Mouse (Mus musculus) heart, postnatal 4 days (tissue): ENCODE measurements around the gene Adar. TPM values are rescaled to one million over a fixed set of nuclear protein-coding genes. Genes with fewer than 3 reads are reported as not detected.
"Not testable (repeated sequence)": the region's sequence is repeated elsewhere in the genome, so short reads cannot be mapped to it uniquely, and the experiment has no call there.

Experiments
- DNase-seq: peaks from one replicate; pipeline ENCODE4 v3.0.0; 2021
- total RNA-seq, 2 experiments: library from RNA; stranded (reverse); gene quantifications; 2 replicates each; pipeline ENCODE4 v1.2.3; 2021

Gene Adar
- total RNA-seq, 2 experiments from 2014 or later: 20.4 to 21.5 TPM

- DNase-seq: no peak
These were observed 79.8 kb downstream of the Adar start for GRCm38 (mm10) chr3:89794616-89795015.

- DNase-seq: no peak
These were observed 80.9 kb downstream of the Adar start for GRCm38 (mm10) chr3:89795746-89796145.

- no peak for DNase-seq
These were observed 81.5 kb downstream of the Adar start for GRCm38 (mm10) chr3:89796358-89796757.

- no peak for DNase-seq
These were observed 83.7 kb downstream of the Adar start for GRCm38 (mm10) chr3:89798518-89798917.

- DNase-seq: no peak
These were observed 84.7 kb downstream of the Adar start for GRCm38 (mm10) chr3:89799476-89799875.

- not testable (repeated sequence) for DNase-seq
These were observed 85.3 kb downstream of the Adar start for GRCm38 (mm10) chr3:89800078-89800477.

GRCm38 (mm10) chr3:89800774-89801506 lies 86.1 kb downstream of the Adar start:
- no peak for DNase-seq

- no peak for DNase-seq
These were observed 86.7 kb downstream of the Adar start for GRCm38 (mm10) chr3:89801507-89801847.

GRCm38 (mm10) chr3:89802876-89803275 lies 88.1 kb downstream of the Adar start:
- DNase-seq: no peak

Other genes starting within 250 kb of the Adar start
- gene Kcnn3, start 194.9 kb upstream of the Adar start, total RNA-seq: 1 to 10 TPM; 4.3 to 4.8 TPM
- gene Chrnb2, start 49.6 kb downstream of the Adar start, total RNA-seq: under 1 TPM; 0.09 to 0.17 TPM
- gene Ube2q1, start 58.6 kb downstream of the Adar start, total RNA-seq: 10 to 100 TPM; 37.9 to 40.0 TPM
- 10 to 100 TPM; 23.5 to 23.8 TPM for gene She, start 116.3 kb downstream of the Adar start, total RNA-seq
- 1 to 10 TPM; 1.5 to 2.0 TPM for gene Il6ra, start 198.2 kb downstream of the Adar start, total RNA-seq
- 10 to 100 TPM; 51.4 to 59.6 TPM for gene Atp8b2, start 248.5 kb downstream of the Adar start, total RNA-seq